Mouse (Mus musculus) fat pad, adult 2 months (tissue): ENCODE results near the gene Aqp5.

Source experiments
- DNase-seq: peaks from one replicate; pipeline ENCODE4 v3.0.0-alpha.2; 2011; ENCODE audit warnings: low read depth, low spot score; ENCODE audit errors: extremely low read depth

The Aqp5 gene

GRCm38 (mm10) chr15:99590429-99591084 is at the start of gene Aqp5:
Aqp5 (plus strand) TSS chr15:99590782.
- no peak for DNase-seq

- no peak for DNase-seq
Observed at GRCm38 (mm10) chr15:99544047-99544446, 46.5 kb upstream of the Aqp5 start.

DNA sequence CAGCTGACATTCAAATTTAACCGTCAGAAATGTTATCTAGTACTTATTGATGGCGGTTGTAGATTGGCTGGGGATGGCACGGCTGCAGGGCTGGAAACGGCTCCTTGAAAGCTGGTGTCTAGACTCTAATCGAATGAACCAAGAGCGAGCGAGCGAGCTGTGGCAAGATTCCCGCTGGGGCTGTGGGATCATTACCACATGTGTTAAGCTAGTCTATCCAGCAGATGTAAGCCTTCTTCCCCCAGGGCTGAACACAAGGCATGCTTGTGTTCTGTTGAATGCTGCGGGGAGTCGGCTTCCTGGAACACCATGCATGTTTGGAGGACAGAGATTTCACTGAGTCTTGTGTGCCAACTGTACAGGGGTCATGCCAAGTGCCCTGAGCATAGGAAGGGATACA is 44.0 kb upstream of the Aqp5 start:
- DNase-seq: peak; percentile 86

DNA sequence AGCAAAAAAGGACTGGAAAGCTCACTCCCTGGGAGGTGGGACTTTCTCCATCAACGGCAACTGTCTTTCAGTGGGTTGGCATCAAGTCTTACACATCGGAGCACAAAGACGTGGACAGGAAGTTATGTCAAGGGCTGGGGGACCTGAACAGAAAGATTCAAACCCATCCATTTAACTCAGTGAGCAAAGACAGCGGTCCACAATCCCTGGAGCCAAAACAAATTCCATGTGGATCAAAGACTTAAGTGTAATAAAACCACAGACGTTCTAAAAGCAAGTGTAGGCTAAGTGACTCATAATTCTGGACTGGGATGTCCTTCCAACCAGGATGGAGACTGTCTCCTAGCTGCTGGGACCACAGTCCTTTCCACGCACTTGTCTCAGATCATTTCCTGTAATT is 42.9 kb upstream of the Aqp5 start:
- no peak for DNase-seq

- no peak for DNase-seq
Observed at GRCm38 (mm10) chr15:99549901-99550300, 40.7 kb upstream of the Aqp5 start.

DNA sequence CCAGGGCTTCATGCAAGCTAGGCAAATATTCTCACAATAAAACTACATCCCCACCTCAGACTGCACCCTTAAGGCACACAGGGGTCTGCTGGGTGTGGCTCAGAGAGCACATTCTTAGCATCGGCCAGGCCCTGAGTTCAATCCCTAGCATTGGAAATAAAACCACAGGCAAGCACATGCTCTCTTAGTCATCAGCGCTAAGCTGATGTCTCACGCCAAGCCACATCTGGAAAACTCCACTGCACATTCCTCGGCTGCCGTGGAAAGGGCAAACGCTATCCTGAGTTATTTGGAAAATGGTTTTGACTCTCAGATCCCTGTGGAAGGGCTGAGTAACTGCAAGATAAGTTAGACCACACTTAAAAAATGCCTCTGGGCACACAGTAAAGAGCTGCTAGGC is 36.8 kb upstream of the Aqp5 start:
- DNase-seq: no peak

- no peak for DNase-seq
Observed at GRCm38 (mm10) chr15:99558947-99559346, 31.6 kb upstream of the Aqp5 start.

DNA sequence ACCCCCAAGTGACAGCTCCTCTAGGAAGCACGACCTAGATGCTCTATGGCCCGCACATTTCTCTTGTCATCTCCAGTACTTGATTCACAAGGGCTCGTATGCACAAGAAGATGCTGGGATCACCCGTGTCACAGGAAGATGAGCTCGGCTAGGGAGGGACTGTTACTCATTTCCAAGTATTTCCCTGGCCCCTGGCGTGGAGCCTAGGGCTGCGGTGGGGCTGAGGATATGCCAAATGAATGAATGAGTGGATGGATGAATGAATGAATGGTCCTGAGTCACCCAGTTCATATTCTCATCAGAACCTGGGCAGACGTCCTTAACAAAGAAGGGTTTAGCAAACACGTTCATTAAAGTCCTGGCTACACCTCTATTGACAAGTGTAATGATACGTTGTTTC is 30.3 kb upstream of the Aqp5 start:
- no peak for DNase-seq

GRCm38 (mm10) chr15:99567371-99567770 is 23.2 kb upstream of the Aqp5 start:
- no peak for DNase-seq

- DNase-seq: no peak
Observed at GRCm38 (mm10) chr15:99568682-99569081, 21.9 kb upstream of the Aqp5 start.

GRCm38 (mm10) chr15:99569123-99569522 is 21.5 kb upstream of the Aqp5 start:
- no peak for DNase-seq

- no peak for DNase-seq
Observed at GRCm38 (mm10) chr15:99578802-99579485, 11.6 kb upstream of the Aqp5 start, which contains the start of gene Aqp2. Aqp2 (plus strand) TSS chr15:99579055.

GRCm38 (mm10) chr15:99583463-99584344 is 6.9 kb upstream of the Aqp5 start:
- no peak for DNase-seq

DNA sequence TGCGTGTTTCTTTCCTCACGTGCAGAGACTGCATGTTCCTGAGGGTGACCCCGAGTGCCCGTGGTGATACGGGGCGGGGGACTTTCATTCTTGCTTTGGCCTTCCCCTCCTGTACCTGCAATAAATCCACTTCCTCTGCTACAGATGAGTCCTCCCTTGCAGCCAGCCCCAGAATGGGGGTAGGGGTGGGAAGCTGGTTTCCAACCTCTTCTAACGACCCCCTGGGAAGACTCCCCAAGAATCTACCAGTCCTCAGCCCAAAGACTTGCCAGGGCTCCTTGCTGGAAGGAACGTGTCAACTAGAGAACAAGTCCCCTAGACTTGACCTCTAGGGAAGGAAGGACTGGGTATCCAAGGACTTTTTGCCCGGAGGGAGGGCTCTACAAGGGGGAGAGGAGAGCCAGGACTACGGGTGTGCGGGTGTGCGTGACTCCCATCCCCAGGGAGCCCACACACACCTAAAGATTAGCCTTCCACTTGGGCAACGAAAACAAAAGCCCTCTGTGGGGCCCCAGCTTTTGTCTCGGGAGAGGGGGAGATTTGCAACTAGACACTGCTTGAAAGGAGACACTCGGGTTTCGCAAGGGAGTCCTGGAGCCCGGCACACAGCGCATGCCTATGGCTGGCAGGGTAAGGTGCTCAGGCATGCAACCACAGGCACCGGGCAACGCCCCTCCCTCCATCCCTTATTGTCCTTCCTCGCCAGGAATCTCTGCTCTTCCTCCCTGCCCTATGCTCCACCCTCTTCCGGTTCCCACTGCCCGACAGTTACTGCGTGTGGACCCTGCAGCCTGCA is 6.0 kb upstream of the Aqp5 start:
- no peak for DNase-seq

DNA sequence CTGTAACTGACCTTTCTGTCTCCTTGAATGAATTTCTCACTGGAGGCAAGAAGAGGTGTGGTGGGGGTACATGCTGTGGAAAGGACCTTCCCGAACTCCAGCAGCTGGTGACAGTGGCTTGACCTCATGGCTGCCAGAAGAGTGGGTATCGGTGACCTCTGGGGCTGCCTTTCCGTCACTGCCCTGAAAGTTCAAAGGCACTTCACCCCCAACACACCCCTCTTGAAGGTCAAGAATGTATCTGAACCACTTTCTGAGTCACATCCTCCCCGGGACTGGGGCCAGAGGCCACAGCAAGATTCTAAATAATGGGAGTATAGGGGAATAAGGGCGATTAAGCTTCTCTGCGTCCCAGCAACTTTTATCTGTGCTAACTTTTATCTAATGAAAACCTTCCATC is 4.8 kb upstream of the Aqp5 start:
- DNase-seq: no peak

DNA sequence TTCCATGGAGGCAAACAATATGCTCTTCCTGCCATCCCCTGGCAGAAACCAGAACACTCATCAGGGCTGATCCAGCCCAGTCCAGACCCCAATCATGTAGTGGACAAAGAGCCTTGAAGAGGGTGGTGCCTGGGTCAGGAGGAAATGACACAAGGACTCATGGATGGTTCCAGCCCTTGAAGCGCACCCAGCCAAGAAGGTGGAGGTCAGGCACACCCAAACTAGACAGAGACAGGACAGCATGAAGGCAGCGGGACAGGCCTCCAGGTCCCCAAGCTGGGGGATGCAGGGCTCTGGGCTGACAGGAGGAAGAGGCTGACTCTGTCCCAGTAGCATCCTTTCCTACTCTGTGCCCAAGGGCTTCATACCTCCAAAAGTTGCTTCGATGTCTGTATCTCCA is 4.1 kb upstream of the Aqp5 start:
- no peak for DNase-seq

DNA sequence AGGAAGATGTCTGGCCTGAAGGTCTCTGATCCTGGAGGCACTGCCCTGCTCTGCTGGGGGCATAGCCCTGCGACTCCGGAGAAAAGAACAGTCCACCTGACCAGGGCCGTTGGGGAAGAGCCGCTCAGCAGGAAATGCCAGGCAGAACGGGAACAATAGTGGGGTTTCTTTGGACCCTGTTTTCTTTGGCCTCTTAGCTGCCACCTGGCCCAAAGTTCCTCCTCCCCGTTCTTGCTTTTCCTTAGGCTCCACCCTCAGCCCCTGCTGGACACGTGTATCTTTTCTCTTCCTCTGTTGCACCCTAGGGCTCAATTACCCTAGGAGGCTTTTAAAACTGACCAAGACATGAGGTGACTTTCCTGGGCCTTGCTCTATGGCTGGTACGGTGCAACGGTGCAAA is 1.3 kb upstream of the Aqp5 start:
- DNase-seq: no peak

- no peak for DNase-seq
Observed at GRCm38 (mm10) chr15:99589704-99590103, 878 bp upstream of the Aqp5 start.

DNA sequence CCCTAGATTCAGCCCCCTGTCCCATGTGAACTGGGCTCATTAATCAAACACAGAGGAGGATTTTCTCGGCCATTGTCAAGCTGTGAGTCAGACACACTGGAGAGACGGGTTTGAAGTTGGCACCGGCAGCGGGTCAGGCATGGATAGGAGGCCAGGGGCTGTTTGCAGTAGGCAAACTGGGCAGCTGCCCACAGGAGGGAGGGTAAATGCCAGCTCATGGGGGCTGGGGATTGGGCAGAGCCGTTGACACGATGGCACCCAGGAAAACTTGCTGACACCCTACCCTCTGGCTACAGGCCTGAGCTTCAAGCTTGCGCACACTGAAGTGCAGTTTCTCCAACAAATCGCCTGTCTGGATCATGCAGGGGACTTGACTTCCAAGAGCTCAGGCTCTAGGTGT is 1.6 kb downstream of the Aqp5 start:
- no peak for DNase-seq

DNA sequence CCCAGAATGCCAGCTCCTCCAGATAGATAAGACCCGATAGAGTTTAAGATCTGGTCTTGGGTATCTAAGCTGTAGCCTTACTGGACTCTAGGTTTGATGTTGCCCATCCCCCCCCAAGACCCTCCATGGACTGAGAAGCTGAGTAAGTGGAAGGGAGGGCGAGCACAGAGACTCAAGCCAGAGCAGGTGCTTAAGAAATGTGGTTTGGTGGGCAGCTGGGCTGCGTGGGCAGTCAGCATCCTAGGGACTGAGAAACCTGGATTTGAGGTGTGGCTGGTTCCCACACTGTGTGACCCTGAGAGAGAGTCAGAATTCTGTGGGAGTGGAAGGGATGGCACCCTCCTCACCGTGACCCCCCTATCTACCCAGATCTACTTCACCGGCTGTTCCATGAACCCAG is 2.3 kb downstream of the Aqp5 start:
- DNase-seq: no peak

DNA sequence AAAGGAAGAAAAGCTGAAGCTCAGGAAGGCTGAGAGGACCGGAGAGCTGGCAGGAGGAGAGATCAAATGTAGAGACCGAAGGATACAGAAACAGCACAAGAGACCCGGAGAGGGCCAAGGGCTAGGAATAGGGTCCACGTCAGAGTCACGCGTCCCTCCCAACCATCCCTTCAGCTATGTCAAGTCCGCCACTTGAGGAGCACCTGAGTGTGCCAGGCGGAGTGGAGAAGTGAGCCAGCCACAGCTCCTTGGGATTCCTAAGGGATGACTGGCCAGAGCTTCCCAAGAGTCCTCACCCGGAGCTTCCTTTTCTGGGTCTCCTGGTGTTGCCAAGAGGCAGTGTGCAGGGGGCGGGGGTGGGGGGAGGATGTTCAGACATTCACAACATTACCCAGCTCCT is 4.4 kb downstream of the Aqp5 start:
- DNase-seq: no peak
